Mouse (Mus musculus): Measurements from ENCODE around the gene Tnrc6a. TPM values are rescaled to one million over a fixed set of nuclear protein-coding genes. Genes with fewer than 3 reads are reported as not detected.

Tnrc6a gene
- total RNA-seq (2014; fragmentation: Nextera tagmentation) (91.4 and 106 TPM in 2 replicates), total RNA-seq (2017) (41.2 and 52.0 TPM in 2 replicates), polyA plus RNA-seq (2012) (64.8 and 72.4 TPM in 2 replicates)

GRCm38 (mm10) chr7:123123665-123124298 lies at the start of gene Tnrc6a:
Gene Tnrc6a (plus strand): TSS chr7:123123885.
- Histone ChIP-seq H3K9me3 (replicated peaks) (no peaks in the 10 kb centered on the region), H3K36me3 (replicated peaks) (peaks cover 25% of the 10 kb centered on the region), H3K4me1 (ENCODE audit: insufficient read depth, low read depth, low read length) (peaks cover 26% of the 10 kb centered on the region), H3K4me3 (ENCODE audit: low read depth, low read length) (peak within 1 kb of the TSS; percentile 90), H3K27me3 (ENCODE audit: insufficient read depth, low read length) (no peaks in the 10 kb centered on the region)
- TF ChIP-seq GATA2 (IDR thresholded peaks at IDR 0.05; ENCODE audit: borderline replicate concordance, low read depth, low read length) (no peak), CTCF (IDR thresholded peaks at IDR 0.05; ENCODE audit: low read depth, low read length) (no peak), POLR2AphosphoS5 (IDR thresholded peaks at IDR 0.05; ENCODE audit: insufficient replicate concordance, low read depth, low read length) (no peak), GATA1 (IDR thresholded peaks at IDR 0.05; ENCODE audit: borderline replicate concordance, low read length) (no peak), TAL1 (conservative IDR thresholded peaks at IDR 0.05; ENCODE audit: low read depth, low read length) (no peak)
- peak; percentile 70 for ATAC-seq (ENCODE audit: extremely low read depth, insufficient number of reproducible peaks, low FRiP score, poor library complexity, severe bottlenecking)
- DNase-seq (ENCODE audit: low spot score): peak; percentile 84

DNA sequence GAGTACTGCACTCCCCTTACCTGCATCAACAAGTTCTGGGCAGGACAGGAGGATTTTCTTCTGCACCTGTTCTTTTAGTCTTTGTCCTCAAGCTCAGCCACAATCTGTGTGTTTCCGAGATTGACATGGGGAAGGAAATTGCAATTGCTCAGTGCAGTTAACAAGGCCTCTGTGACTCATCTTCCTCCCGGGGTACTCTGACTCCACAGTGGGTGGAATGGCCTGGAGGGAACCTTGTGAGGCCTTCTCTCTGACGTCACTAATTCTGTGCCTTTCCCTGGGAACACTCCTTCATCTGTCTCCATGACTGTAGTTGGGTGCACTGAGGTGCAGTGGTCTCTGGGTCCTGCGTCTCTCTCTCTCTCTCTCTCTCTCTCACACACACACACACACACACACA lies 41.4 kb upstream of the Tnrc6a start:
- TF ChIP-seq TAL1 (conservative IDR thresholded peaks at IDR 0.05; ENCODE audit: low read depth, low read length): no peak
- TF ChIP-seq POLR2AphosphoS5 (IDR thresholded peaks at IDR 0.05; ENCODE audit: insufficient replicate concordance, low read depth, low read length): no peak
- no peak for TF ChIP-seq GATA1 (IDR thresholded peaks at IDR 0.05; ENCODE audit: borderline replicate concordance, low read length)
- no peak for TF ChIP-seq GATA2 (IDR thresholded peaks at IDR 0.05; ENCODE audit: borderline replicate concordance, low read depth, low read length)
- no peak for TF ChIP-seq CTCF (IDR thresholded peaks at IDR 0.05; ENCODE audit: low read depth, low read length)
- no peak for ATAC-seq (ENCODE audit: extremely low read depth, insufficient number of reproducible peaks, low FRiP score, poor library complexity, severe bottlenecking)

DNA sequence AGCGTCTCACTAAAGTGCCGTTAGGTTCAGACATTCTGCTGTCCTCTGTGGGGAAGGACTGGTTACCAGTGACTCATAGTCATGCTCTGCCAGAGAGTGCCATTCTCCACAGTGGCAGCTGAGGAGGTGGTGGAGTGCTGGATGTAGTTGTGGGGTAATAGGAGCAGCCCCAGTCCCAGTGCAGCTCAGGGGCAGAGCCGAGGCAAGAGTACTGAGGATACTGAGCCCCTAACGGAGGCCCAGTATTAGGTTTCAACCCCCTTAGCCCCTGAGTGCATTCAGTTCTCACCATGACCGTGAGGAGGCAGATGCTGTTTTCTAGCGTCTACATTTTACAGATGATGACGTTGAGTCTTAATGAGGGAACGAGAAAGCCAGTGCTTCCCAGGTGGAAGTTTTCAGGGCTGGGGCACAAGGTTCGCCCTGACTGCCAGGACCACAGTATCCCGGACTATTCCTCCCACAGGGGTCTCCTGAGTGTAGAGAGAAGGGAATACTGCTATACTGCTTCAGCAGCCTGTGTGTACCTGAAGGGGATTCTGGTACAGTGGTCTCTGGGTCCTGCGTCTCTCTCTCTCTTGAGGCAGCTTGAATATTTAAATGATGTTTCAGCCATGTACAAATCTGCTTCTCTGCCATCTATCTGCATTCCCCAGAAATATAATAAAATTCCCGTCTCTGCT lies 40.1 kb upstream of the Tnrc6a start:
- ATAC-seq (ENCODE audit: extremely low read depth, insufficient number of reproducible peaks, low FRiP score, poor library complexity, severe bottlenecking): no peak

More for the DNA sequence above, 41.4 kb upstream of the Tnrc6a start:
- Histone ChIP-seq H3K27me3 (ENCODE audit: insufficient read depth, low read length) (peaks cover 4% of the 10 kb centered on the region; the same call in 1 of the 2 replicates), H3K9me3 (replicated peaks) (no peaks in the 10 kb centered on the region), H3K4me3 (ENCODE audit: low read depth, low read length) (no peak overlapping the region), H3K4me1 (ENCODE audit: insufficient read depth, low read depth, low read length) (no peaks in the 10 kb centered on the region; the same call in 1 of the 2 replicates), H3K36me3 (replicated peaks) (no peaks in the 10 kb centered on the region)
- no peak for DNase-seq (ENCODE audit: low spot score)

DNA sequence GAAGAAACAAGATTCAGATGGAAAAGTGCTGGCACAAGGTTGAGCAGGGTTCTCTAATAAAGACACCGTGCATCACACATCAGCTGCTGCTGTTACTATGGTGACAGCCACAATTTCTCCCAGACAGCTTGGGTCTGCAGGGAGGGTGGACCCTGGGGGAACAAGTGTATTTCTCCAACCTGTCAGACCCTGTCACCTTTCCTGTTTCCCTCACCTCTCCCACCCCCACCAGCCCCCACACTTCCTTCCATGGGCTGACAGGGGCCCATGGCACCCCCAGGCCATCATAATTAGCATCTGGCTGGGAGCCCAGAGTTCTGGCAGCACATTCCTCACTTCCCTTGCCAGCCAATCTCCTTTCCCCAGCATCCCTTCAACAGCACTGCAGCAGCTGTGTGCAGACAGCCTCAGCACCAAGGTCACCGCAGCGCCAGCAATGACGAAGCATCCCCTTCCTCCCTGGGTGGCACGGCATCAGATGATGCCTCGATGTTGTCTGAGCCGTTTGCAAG lies 39.4 kb upstream of the Tnrc6a start:
- DNase-seq (ENCODE audit: low spot score) (no peak), ATAC-seq (ENCODE audit: extremely low read depth, insufficient number of reproducible peaks, low FRiP score, poor library complexity, severe bottlenecking) (no peak)
- H3K36me3 ChIP-seq (replicated peaks): no peaks in the 10 kb centered on the region
- 0 out of 2 replicates have a peak, but pooled peaks cover 4% of the 10 kb centered on the region for H3K27me3 ChIP-seq (ENCODE audit: insufficient read depth, low read length)
- H3K4me3 ChIP-seq (ENCODE audit: low read depth, low read length): no peak overlapping the region
- H3K9me3 ChIP-seq (replicated peaks): no peaks in the 10 kb centered on the region
- no peak for TF ChIP-seq POLR2AphosphoS5 (IDR thresholded peaks at IDR 0.05; ENCODE audit: insufficient replicate concordance, low read depth, low read length)
- H3K4me1 ChIP-seq (ENCODE audit: insufficient read depth, low read depth, low read length): no peaks in the 10 kb centered on the region; the same call in 1 of the 2 replicates

More for the DNA sequence above, 40.1 kb upstream of the Tnrc6a start:
- 0 out of 2 replicates have a peak, but pooled peaks cover 4% of the 10 kb centered on the region for H3K27me3 ChIP-seq (ENCODE audit: insufficient read depth, low read length)
- no peaks in the 10 kb centered on the region for H3K9me3 ChIP-seq (replicated peaks)
- H3K4me1 ChIP-seq (ENCODE audit: insufficient read depth, low read depth, low read length): no peaks in the 10 kb centered on the region; the same call in 1 of the 2 replicates
- TF ChIP-seq POLR2AphosphoS5 (IDR thresholded peaks at IDR 0.05; ENCODE audit: insufficient replicate concordance, low read depth, low read length): no peak
- H3K36me3 ChIP-seq (replicated peaks): no peaks in the 10 kb centered on the region
- no peak overlapping the region for H3K4me3 ChIP-seq (ENCODE audit: low read depth, low read length)
- no peak for DNase-seq (ENCODE audit: low spot score)

DNA sequence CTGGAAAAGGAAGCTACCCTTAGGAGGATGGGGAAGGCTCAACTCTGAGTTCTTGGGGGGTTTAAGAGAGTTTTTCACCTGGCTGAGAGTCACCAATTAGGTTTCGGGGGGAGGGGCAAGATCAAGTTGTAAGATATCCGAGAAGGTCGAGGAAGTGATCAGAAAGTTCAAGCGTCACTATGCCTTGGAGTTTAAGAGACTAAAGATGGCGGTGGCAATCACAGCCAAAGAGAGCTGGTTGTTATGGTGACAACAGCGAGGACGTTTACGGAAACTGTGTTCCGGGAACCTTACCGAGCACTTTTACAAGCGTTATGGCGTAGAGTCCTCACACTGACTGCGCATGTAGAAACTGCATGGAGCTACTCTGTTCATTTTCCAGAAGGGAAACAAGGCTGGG lies 39.0 kb upstream of the Tnrc6a start:
- Histone ChIP-seq H3K27me3 (ENCODE audit: insufficient read depth, low read length) (0 out of 2 replicates have a peak, but pooled peaks cover 4% of the 10 kb centered on the region), H3K9me3 (replicated peaks) (no peaks in the 10 kb centered on the region), H3K4me1 (ENCODE audit: insufficient read depth, low read depth, low read length) (no peaks in the 10 kb centered on the region; the same call in 1 of the 2 replicates), H3K4me3 (ENCODE audit: low read depth, low read length) (no peak overlapping the region), H3K36me3 (replicated peaks) (no peaks in the 10 kb centered on the region)
- ATAC-seq (ENCODE audit: extremely low read depth, insufficient number of reproducible peaks, low FRiP score, poor library complexity, severe bottlenecking) (no peak), DNase-seq (ENCODE audit: low spot score) (no peak)
- TF ChIP-seq GATA2 (IDR thresholded peaks at IDR 0.05; ENCODE audit: borderline replicate concordance, low read depth, low read length) (no peak), CTCF (IDR thresholded peaks at IDR 0.05; ENCODE audit: low read depth, low read length) (no peak)

DNA sequence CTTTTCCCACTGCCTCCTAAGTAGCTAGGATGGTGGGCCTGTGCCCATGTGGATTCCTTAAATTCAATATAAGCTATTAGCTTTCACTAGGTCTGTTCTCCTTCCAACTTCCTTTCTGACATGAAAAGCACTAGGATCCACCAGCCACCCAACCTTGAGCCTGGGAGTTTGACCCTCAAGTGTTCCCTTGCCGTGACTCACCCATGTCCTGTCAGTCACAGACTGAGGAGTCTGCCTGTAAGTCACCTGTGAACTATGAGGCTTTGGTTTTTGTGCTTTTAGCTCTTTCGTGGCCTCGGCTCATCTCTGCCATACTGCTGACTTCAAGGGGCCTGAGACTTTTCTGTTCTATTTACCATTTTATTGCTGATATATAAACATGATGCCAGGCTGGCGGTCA lies 34.8 kb upstream of the Tnrc6a start:
- no peak for DNase-seq (ENCODE audit: low spot score)
- Histone ChIP-seq H3K27me3 (ENCODE audit: insufficient read depth, low read length) (peaks cover 7% of the 10 kb centered on the region; the same call in 1 of the 2 replicates), H3K9me3 (replicated peaks) (no peaks in the 10 kb centered on the region), H3K4me3 (ENCODE audit: low read depth, low read length) (no peak overlapping the region), H3K4me1 (ENCODE audit: insufficient read depth, low read depth, low read length) (no peaks in the 10 kb centered on the region; the same call in 1 of the 2 replicates), H3K36me3 (replicated peaks) (no peaks in the 10 kb centered on the region)
- TF ChIP-seq GATA2 (IDR thresholded peaks at IDR 0.05; ENCODE audit: borderline replicate concordance, low read depth, low read length): no peak
- TF ChIP-seq TAL1 (conservative IDR thresholded peaks at IDR 0.05; ENCODE audit: low read depth, low read length): no peak
- no peak for TF ChIP-seq GATA1 (IDR thresholded peaks at IDR 0.05; ENCODE audit: borderline replicate concordance, low read length)
- TF ChIP-seq CTCF (IDR thresholded peaks at IDR 0.05; ENCODE audit: low read depth, low read length): no peak
- no peak for TF ChIP-seq POLR2AphosphoS5 (IDR thresholded peaks at IDR 0.05; ENCODE audit: insufficient replicate concordance, low read depth, low read length)
- no peak for ATAC-seq (ENCODE audit: extremely low read depth, insufficient number of reproducible peaks, low FRiP score, poor library complexity, severe bottlenecking)

All from G1E (cell line).